Mouse (Mus musculus) ES-E14 (cell line): ENCODE results near the gene Padi2.

Source experiments
- CHD2 ChIP-seq: IDR thresholded peaks from 2 replicates; pipeline ENCODE4 v1.6.1; 2014; ENCODE audit warnings: mild to moderate bottlenecking, low read depth, low read length, inconsistent platforms
- ZNF384 ChIP-seq: IDR thresholded peaks from 2 replicates; pipeline ENCODE4 v1.6.1; 2012; ENCODE audit warnings: low read depth, low read length, inconsistent platforms

DNA sequence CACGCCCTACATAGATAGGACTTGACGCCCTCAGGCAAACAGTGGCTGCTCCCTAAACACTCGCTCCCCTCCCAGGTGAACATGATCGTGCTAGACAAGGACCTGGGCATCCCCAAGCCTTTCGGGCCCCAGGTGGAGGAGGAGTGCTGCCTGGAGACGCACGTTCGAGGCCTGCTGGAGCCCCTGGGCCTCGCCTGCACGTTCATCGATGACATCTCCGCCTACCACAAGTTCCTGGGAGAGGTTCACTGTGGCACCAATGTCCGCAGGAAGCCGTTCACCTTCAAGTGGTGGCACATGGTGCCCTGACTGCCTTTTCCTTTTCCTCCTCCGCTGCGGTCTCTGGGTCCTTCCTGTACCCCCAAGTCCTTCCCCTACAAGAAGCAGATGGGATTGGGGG lies 43.5 kb downstream of the Padi2 start:
- TF ChIP-seq ZNF384 (no peak), CHD2 (no peak)
